Mouse (Mus musculus): Measurements from ENCODE around the gene Maea.

Maea gene

DNA sequence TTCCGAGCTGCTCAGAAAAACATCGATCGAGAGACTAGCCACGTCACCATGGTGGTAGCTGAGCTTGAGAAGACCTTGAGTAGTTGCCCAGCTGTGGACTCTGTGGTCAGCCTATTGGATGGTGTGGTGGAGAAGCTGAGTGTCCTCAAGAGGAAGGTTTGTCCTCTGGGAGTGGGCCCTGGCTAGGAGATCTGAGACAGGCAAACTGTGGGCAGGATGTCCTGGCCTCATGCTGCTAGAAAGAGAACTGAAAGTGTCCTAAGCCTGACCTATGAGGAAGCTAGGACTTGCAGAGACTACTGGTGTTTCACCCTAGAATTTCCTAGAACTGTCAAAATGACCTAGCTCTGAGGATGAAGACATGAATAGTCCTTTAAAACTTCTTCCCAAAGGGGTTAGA, 23.2 kb downstream of the Maea start:
- no peak for DNase-seq

- DNase-seq = no peak
These were observed 28.0 kb downstream of the Maea start for GRCm38 (mm10) chr5:33363263-33363662.

DNA sequence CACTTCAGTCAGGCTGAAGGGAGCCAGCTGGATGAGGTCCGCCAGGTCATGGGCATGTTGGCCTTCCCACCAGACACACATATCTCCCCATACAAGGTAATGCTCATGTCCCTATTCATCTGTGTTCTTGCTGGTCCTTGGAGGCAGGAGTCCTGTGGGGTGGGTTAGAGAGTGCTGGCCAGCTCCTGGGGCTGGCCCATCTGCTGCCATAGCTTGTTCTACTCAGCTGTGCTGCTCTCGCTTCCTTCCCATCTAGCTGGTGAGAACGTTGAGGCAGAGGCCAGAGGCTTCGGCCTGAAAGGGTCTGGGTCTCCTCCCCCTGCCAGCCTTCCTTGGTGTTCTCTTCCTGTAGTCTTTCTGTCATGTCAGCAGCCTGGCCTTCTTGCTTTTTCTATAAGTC, 33.3 kb downstream of the Maea start:
- peak in 1 of 2 experiments; percentile 18 for DNase-seq

DNA sequence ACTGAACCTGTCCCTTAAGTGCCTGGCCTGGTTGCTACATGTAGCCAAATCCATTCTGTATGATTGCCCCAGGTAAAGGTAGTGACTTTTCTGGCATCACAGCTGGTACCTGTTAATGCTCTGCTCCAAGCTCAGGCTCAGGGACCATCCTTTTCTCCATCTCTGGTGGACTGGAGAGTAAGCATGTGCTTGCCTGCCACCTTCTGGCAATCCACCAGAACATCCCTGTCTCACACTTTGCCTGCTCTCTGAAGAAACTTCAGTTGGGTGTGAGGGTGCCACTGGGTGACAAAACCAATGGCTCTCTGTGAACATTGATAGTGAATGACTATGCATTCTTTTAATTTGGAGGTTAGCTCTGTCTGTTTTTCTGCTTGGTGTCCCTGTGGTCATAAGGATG, 35.8 kb downstream of the Maea start:
- peak; percentile 16 to 31 for DNase-seq

- no peak for DNase-seq
These were observed 36.4 kb downstream of the Maea start for GRCm38 (mm10) chr5:33371668-33372067.

- DNase-seq = peak; percentile 50 to 54
These were observed 37.2 kb downstream of the Maea start for GRCm38 (mm10) chr5:33372331-33373038.

GRCm38 (mm10) chr5:33377176-33377575, 41.9 kb downstream of the Maea start:
- no peak for DNase-seq

GRCm38 (mm10) chr5:33377801-33378301, 42.5 kb downstream of the Maea start:
- peak in 1 of 2 experiments; percentile 38 for DNase-seq

- DNase-seq = peak; percentile 99 to 100
These were observed 43.1 kb downstream of the Maea start, which contains the start of gene Uvssa for GRCm38 (mm10) chr5:33378302-33378854. Gene Uvssa, plus strand, starts transcription at chr5:33378549.

- DNase-seq = peak; percentile 28 to 32
These were observed 52.2 kb downstream of the Maea start for GRCm38 (mm10) chr5:33387550-33387949.

GRCm38 (mm10) chr5:33393803-33394202, 58.5 kb downstream of the Maea start:
- peak; percentile 74 to 80 for DNase-seq

DNA sequence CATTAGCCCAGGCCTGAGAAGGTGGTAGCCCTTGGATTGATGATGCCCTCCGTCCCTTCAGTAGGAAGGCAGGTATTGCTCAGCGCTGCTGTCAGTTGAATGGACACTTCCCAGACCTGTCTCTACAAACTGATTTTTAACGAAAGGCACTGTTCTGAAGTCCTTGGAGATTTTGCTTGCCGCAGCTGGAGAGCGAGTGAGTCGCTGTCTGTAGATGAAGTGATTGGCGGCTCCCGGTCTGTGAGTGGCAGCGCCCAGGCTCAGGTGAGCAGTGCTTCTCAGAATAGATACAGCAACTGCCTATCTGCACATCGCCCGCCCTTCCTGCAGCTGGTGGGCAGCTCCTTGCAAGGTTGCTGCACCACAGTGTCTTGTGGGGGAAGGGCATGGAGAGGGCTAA, 60.4 kb downstream of the Maea start:
- no peak for DNase-seq

DNA sequence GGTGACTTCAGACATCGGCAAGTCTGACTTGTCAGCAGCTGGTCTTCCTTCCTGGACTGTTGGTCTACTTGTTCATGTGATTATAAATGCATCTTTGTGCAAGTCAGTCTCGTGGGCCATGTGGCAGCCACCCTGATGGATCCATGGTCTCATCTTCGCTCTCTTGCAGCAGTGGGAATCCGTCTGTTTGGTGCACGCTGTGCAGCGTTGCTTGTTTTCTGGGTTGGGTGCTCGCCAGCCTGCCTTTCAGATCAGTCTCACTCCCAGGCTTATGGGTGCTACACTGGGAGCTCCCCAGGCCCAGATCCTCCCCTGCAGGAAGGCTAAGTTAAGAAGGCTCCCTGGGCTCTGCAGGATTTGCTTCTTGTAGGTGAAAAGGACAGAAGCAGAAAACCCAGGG, 61.5 kb downstream of the Maea start:
- no peak for DNase-seq

- no peak for DNase-seq
These were observed 65.5 kb downstream of the Maea start for GRCm38 (mm10) chr5:33400819-33401218.

GRCm38 (mm10) chr5:33420313-33420712, 85.0 kb downstream of the Maea start:
- no peak for DNase-seq

Measured in cerebellum, postnatal 36 days (tissue).